Mouse (Mus musculus): Measurements from ENCODE around the gene Arrdc3.

Gene Arrdc3

GRCm38 (mm10) chr13:80920939-80921338 is 37.8 kb downstream of the Arrdc3 start:
- no peak for DNase-seq (ENCODE audit: low read depth, low spot score)

- DNase-seq (ENCODE audit: low read depth, low spot score) = no peak
These were observed 38.6 kb downstream of the Arrdc3 start for GRCm38 (mm10) chr13:80921593-80922327.

DNA sequence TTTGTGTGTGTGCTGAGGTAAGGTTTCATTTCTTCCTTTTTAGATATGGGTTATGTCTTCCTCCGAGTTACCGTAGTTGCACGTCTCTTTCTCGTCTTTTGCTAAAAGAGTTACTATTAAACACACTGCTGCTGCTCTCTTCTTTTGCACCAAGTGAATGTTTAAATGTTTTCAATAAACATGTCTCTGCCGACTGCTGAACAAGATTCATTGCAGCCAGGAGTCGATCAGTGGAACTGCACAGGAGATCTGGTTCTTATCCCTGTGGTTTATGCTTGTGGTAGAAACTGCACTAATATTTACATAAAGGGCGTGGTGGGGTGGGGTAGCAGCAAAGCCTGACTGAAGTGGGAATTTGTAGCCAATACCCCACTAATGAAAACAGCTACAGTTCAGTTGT is 45.0 kb downstream of the Arrdc3 start:
- no peak for DNase-seq (ENCODE audit: low read depth, low spot score)

GRCm38 (mm10) chr13:80930030-80930429 is 46.8 kb downstream of the Arrdc3 start:
- DNase-seq (ENCODE audit: low read depth, low spot score) = no peak

DNA sequence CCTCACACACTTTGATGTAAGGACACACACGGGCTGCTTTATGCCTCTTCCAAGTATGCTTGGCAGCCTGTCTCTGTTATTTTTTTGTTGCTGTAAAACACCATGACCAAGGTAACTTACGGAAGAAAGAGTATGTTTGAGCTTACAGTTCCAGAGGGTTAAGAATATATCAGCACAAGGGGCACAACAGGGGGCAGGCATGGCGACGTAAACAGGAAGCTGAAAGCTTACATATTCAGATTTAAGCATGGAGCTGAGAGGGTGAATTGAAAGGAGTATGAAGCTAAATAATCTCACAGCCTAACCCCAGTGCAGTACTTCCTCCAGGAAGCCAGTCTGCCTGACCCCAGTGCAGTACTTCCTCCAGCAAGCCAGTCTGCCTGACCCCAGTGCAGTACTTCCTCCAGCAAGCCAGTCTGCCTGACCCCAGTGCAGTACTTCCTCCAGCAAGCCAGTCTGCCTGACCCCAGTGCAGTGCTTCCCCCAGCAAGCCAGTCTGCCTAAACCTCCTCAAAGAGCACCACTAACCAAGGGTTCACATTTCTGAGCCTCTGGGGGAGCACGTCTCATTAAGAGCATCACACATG is 49.7 kb downstream of the Arrdc3 start:
- no peak for DNase-seq (ENCODE audit: low read depth, low spot score)

DNA sequence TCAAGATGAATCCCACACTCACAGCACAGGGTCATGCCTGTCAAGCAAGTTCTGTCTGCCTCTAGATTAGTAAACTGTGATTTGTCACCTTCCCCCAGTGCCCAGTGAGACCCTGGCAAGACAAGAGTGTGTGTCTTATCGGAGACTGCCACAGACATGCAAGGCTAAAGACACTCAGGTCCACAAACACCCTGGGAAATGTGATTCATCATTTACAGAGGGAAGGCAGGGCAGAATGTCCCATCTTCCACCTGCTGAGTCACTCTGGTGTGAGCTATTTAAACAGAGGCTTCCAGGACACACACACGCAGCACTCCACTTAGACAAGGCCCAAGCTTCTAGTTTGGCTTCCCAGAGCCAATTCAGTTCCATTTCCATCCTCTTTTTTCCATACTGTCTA is 53.2 kb downstream of the Arrdc3 start:
- DNase-seq (ENCODE audit: low read depth, low spot score) = no peak

DNA sequence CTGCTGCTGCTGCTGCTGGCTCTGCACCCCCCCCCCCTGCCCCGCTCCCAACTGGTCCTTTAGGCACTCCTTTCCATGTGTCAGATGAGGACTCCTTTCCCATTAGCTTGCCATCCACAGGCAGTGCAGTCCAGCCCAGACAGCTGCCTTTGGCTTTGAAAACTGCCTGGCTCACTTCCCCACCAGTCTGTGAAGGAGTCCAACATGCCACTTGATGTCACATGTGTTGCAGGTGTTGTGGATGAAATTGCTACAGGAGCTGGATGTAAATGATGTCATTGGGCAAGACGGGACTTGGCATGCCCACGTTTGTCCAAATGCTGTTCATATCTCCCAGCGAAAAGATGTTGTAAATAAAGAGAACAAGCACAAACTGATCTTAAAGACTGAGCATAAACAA is 56.0 kb downstream of the Arrdc3 start:
- no peak for DNase-seq (ENCODE audit: low read depth, low spot score)

- DNase-seq (ENCODE audit: low read depth, low spot score) = no peak
These were observed 56.7 kb downstream of the Arrdc3 start for GRCm38 (mm10) chr13:80939866-80940265.

DNA sequence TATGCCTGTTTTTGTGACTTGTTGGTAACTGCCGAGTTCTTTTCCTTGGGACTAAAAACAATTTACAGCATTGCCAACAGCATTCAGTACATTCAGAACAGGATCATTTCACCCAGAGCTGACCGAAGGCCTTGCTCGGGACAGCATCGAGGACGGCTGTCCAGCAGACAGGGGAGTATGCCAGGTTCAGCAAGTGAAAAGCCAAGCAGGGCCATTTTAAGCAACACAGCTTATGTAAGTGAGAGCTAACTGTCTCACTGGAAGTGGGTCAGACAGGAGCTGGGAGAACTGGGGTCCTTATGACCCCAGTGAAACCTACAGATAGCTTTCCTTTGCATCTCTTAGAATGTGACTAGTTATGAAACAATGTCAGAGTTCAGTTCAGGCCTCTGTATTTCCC is 57.2 kb downstream of the Arrdc3 start:
- DNase-seq (ENCODE audit: low read depth, low spot score) = no peak

- DNase-seq (ENCODE audit: low read depth, low spot score) = no peak
These were observed 57.9 kb downstream of the Arrdc3 start for GRCm38 (mm10) chr13:80940860-80941630.

GRCm38 (mm10) chr13:80944532-80944931 is 61.3 kb downstream of the Arrdc3 start:
- DNase-seq (ENCODE audit: low read depth, low spot score) = no peak
